Mouse (Mus musculus): ENCODE results near the gene Ide.

The Ide gene

DNA sequence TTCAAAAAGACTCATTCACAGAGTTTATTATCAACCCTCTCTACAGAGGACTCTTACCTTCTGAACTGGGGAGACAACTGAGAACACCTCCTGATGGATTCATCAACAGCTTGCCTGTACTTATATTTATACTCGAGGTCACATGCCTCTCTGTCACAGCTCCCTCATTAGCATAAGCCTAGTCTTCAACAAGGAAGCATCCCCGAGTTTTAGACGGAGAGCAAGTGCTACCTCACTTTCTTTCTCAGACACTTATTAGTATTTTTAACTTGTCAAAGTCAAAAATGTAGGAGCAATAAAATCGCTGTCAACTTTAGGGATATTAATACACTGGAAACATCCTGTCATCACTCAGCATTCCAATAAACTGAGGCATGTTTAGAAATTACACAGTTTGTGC lies at the start of gene Ide:
Gene Ide, minus strand, starts transcription at position 101 of the 400 bp plus-strand sequence.
- DNase-seq (ENCODE audit: low read depth) = no peak

DNA sequence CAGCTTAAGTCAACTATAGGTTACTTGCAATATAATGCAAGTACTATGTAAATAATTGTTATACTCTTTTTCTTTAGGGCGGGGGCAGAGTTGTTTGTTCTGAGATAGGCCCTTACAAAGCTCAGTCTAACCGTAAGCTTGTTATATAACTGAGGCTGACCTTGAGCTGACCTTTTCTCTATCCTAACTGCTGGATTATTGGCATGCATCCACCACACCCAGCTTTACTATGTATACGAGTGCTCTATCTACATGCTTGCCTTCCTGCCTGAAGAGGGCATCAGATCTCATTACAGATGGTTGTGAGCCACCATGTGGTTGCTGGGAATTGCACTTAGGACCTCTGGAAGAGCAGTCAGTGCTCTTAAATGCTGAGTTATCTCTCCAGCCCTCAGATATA lies 48.5 kb upstream of the Ide start:
- no peak for DNase-seq (ENCODE audit: low read depth)

- DNase-seq (ENCODE audit: low read depth) = no peak
Observed at GRCm38 (mm10) chr19:37378816-37379215, 41.2 kb upstream of the Ide start.

DNA sequence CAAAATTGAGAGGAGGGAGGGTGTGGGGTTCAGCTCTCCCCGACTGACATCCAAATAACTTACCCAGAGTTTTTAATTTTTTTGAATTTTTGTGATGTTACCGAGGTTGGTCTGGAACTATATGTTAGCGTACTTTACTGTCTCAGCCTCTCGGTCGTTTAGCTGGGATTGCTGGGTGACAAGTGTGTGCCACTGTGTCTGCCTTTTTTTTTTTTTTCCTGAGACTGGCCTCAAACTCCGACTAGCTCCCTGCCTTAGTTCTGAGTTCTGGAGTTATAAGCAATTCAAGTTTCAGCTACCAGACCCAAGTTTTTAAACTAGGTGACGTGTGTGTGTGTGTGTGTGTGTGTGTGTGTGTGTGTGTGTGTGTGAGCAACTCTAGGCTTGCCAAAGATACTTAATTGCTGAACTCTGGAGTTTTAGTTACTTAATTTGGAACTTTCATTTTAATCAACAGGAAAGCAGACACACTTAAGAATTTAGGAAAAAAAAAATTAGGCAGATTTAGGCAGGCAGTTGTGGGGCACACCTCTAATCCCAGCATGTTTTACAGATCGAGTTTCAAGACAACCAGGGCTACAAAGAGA lies 39.8 kb upstream of the Ide start:
- DNase-seq (ENCODE audit: low read depth) = peak; percentile 39

DNA sequence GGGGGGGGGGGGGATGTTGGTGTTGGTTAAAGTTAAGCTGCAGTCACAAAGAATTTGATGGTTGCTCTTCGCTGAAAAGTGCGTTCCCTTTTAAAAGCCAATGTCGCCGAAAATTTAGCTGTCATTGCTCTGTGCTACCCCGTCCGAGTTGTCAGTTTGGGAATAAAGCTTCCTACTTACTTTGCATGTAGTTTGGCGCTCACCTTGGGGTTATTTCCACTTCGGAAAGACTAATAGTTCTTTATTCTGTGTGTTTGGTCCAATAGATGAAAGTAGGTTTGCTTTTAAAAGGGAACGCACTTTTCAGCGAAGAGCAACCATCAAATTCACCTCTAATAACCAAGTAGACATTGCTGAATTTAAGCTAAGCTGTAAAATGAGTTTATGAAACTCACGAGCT lies 39.2 kb upstream of the Ide start:
- DNase-seq (ENCODE audit: low read depth) = no peak

- DNase-seq (ENCODE audit: low read depth) = peak; percentile 99
Observed at GRCm38 (mm10) chr19:37375755-37376615, 38.3 kb upstream of the Ide start, which contains the start of gene Kif11. Gene Kif11, plus strand, starts transcription at chr19:37376403.

DNA sequence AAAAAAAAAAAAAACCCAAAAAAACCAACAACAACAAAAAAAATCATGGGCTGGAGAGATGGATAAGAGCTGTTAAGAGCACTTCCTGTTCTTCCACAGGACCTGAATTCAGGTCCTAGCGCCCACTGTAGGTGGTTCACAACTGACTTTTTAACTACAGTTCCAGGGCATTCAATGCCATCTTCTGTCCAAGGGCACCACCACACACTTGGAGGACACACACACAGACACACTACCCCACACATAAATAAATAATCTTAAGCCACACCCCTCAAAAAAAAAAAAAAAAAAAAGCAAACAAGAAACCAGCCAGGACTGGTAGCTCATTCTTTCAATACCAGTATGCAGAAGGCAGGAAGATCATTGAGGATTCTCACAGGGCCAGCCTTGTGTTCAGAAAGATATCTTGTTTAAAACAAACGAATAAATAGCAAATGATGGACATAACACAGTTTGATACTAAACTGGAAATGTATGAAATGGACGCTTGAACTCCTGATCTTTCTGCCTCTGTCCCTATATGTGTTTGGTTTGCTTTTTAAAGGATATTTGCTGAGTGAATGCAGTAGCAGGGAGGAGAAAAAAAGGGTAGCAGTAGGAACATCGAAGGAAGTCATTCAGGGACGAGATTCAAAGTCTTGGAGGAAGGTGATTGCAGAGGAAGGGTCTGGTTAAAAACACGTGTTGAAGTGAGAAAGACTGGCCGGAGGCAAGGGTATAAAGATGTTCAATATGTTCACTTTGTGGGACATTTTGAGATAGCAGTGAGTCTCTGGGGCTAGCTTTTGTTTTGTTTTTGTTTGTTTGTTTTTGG lies 37.5 kb upstream of the Ide start:
- peak; percentile 59 for DNase-seq (ENCODE audit: low read depth)

DNA sequence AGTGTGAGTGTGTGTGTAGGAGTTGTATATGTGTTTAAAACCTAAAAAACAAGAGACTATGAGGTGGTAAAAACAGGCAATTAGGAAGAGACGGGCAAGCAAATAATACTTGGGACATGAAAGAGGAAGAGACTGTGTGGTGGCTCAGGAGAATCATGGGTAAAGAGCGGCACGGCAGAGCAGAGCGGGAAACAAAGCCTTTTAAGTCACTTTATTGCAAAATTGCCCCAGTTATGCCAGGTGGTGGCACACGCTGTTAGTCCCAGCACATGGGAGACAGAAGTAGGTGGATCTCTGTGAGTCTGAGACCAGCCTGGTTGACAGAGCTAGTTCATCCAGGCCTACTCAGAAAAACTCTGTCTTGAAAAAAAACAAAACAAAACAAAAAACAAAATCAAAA lies 32.7 kb upstream of the Ide start:
- peak; percentile 65 for DNase-seq (ENCODE audit: low read depth)

- DNase-seq (ENCODE audit: low read depth) = no peak
Observed at GRCm38 (mm10) chr19:37369921-37370320, 32.3 kb upstream of the Ide start.

DNA sequence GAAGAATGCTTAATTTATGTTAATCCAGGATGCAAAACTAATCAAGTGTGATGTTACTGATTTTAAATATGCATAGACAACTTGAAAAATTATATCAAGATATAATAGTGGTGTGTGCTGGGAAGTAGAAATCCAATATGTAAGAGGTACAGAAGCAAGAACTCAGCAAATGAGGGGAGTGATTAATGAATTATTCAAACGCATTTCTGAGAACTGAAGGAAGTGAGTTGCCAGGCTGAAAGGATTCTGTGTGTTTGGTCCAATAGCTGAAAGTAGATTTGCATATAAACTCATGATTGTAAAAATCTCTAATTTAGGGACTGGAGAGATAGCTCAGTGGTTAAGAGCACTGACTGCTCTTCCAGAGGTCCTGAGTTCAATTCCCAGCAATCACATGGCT lies 31.3 kb upstream of the Ide start:
- no peak for DNase-seq (ENCODE audit: low read depth)

- no peak for DNase-seq (ENCODE audit: low read depth)
Observed at GRCm38 (mm10) chr19:37363128-37363939, 25.7 kb upstream of the Ide start.

DNA sequence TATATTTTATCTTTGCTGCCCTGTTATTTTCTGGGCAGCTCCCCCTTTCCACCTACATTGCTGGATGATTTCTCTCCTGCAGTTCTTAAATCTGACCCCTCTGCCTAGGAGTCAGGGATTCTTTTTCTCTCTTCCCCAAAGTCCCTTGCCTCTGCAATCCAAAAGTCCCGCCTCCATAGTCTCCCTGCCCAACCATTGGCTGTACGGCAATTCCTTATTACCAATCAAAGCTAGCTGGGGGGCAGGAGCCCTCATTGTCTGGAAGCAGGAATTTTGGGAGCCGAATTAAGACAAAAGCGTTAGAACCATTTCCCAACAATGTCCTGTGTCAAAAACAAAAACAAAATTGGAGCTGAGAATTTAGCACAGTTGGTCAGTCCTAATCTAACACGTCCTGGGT lies 24.9 kb upstream of the Ide start:
- no peak for DNase-seq (ENCODE audit: low read depth)

DNA sequence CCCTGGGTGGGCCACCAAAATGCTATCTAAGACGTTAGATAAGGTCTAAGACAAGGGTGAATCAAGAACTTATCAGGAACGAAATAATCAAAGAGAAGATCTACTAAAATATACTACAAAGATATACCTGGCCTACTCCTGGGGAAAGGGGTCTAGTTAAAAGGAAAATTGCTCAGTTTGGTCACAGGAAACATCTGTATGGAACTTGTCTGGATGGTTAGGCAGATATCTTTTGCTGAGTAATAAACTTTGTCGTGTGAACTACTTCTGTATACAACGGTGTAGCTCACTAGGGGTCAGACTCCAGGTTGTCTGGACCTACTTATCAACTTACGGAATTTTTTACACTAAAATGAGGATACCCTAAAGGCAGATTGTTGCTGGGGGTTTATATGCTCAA lies 22.4 kb upstream of the Ide start:
- no peak for DNase-seq (ENCODE audit: low read depth)

DNA sequence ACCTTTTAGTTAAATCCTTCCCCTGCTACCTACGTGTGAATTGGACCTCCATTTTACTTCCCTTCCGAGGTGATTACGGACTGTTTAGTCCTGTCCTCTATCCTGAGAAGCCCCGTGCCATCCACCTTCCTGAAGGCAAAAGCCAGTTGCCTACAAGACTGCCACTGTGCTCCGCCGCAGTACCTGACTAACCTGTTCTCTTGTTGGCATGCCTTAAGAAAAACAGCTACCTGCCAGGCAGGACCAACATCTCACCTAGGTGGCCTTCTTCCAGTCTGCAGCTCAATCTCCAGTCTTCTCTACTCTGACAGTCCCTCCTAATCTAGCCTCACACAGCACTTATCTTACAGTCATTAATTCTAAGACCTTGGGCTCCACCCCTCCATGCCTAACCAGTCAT lies 15.7 kb upstream of the Ide start:
- DNase-seq (ENCODE audit: low read depth) = no peak

GRCm38 (mm10) chr19:37352756-37353155 lies 15.1 kb upstream of the Ide start:
- DNase-seq (ENCODE audit: low read depth) = no peak

DNA sequence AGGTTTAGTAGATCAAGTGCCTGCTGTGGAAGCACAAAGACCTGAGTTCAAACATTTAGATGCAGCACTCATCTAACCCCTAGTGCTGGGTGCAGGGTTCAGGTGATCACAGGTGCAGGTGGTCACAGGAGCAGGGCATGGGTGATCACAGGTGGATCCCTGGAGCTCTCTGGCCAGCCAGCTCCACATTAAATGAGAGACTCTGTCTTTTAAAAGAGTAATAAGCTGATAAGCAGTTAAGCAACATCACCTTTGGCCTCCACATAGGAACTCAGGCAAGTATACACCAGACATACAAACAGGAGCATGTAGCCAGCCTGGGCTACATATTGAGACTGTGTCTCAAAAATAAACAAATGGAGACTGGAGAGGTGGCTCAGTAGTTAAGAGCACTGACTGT lies 11.3 kb upstream of the Ide start:
- DNase-seq (ENCODE audit: low read depth) = no peak

- DNase-seq (ENCODE audit: low read depth) = no peak
Observed at GRCm38 (mm10) chr19:37348331-37348730, 10.7 kb upstream of the Ide start.

GRCm38 (mm10) chr19:37346258-37346657 lies 8.6 kb upstream of the Ide start:
- DNase-seq (ENCODE audit: low read depth) = no peak

DNA sequence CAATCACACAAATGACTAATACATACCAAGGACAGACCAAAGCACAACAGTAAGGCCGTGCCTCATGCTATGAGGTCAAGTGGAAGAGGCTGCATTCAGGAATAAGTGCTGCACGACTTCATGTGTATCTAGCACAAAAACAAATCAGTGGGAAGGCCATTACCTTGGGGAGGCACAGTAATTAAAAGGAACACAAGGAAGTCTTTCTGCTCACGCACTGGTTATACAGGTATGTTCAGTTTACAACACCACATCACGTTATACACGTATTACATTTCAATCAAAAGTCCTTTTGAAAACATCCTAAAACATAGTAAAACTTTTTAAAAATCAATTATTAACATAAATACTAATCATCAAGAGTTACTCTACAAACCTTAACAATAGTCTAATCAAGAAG lies 6.2 kb upstream of the Ide start:
- no peak for DNase-seq (ENCODE audit: low read depth)

DNA sequence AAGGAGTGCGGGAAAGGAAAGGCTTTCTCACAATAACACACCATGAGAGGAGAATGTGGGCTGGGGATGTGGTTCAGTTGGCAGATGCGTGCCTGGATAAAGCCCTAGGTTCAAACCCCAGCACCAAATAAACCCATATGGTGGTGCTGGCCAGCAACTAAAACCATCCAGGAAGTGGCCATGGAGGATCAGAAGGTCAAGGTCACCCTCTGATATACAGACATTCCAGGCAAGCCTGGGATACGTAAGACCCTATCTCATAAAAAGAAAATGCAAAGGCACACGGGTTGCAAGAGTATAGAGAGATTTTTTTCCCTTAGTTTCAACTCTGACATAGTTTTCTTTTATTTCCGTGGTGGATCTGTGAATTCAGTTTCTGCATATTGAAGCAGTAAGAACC lies 3.3 kb upstream of the Ide start:
- DNase-seq (ENCODE audit: low read depth) = no peak

DNA sequence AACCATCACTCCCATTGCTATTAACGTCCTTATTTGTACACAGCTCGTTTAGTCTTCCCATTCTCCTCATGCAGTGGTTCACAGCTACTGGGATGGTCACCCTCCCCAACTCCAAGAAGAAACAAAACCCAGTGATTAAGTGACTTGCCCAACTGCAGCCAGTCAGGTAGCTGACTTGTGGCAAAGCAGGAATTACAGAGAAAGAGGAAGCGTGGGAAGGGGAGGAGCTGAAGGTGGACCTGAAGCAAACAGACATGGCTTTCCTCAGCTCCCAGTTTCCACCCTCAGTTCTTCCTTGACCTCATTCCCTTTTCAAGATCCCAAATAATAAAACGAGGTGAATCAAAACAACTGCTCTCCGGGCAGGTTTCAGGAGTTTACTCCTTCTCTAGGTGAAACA lies 2.8 kb upstream of the Ide start:
- DNase-seq (ENCODE audit: low read depth) = no peak

DNA sequence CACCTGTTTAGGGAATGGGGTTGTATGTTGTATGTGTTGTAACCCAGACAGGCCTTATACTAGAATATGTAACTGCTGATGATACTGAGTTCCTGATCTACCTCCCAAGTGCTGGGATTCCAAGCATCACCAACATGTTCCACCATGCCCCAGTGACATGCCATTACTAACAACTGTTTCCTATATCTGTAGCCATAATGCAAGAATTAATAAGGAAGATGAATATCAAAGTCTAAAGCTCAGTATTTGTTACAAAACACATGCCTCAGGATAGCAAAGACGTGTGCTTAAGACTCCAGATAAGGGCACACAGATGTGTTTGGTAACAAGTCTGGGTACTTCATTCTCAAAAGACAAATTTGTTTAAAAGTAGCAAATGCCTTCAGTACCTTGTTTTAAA lies 2.3 kb downstream of the Ide start:
- DNase-seq (ENCODE audit: low read depth) = no peak

Measured in naive thymus-derived CD4-positive, alpha-beta T cell, adult 2 months (primary cell).